Mouse (Mus musculus) layer of hippocampus, postnatal 25 days (tissue): ENCODE measurements at regions not wholly inside any gene's neighbourhood (a gene's known extent, or its start where the extent isn't known, plus 50 kb on each side); places are given as distances from the start of the nearest gene placed in this dataset.

ENCODE experiments used
- DNase-seq, 2 experiments: peaks; one replicate each; pipeline ENCODE4 v3.0.0; 2022; ENCODE audit warnings: mixed read lengths in 2 of 2, low spot score in 1 of 2; ENCODE audit errors: extremely low spot score in 1 of 2

DNA sequence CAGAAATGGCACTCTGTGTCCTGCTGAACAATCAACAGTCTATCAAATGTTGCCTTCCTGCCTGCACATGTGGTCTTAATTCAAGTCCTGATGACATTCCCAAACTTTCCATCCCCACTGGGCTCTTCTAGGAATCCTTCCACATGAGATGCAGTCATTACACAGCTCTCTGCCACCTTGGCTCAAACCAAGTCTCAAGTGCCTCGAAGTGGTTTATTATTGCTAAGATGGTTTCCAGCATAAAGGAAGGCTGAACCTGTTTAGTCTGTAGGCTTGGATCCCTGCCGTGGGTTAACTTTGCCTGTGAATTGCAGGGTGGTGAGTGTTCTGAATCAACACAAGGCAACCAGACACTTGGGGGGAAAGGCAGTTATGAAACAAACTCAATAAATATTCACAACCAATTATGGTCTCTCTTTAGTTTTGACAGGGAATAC lies 293.4 kb upstream of the Acvr2a start:
- DNase-seq: no peak

DNA sequence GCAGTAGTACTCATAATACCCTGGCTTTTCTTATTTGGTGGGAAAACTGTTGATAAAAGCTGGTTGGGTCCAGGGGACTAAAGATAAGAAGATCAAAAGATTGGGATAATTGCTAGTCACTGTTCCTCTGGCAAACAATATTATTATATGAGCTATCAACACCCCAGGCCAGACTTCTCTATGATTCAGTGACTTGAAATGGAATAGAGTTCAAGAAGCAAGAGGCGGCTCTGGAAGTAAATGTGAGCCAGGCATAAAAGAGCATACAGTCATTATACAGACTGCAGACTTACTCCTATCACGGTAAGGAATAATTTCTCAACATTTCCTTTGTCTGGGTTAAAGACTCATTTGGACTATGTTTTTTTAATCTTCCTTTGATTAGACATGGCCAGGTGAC lies 278.5 kb upstream of the Acvr2a start:
- no peak for DNase-seq

DNA sequence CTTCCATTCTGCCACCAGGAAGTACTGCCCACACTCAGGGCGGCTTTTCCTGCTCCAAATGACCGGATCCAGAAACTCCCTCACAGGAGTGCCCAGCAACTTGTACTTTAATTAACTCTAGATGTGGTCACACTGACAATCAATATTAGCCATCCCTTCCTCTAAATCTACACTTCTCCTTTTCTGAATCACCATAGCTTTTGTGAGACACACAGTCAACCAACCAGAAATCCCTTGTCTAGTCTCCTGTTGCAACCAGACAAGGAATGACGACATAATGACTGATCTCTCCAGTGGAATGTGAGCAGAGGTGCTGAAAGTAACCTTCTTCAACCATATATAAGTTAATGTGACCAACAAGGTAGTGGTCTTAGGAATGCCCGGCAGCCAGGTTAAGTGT lies 277.0 kb upstream of the Acvr2a start:
- no peak for DNase-seq

DNA sequence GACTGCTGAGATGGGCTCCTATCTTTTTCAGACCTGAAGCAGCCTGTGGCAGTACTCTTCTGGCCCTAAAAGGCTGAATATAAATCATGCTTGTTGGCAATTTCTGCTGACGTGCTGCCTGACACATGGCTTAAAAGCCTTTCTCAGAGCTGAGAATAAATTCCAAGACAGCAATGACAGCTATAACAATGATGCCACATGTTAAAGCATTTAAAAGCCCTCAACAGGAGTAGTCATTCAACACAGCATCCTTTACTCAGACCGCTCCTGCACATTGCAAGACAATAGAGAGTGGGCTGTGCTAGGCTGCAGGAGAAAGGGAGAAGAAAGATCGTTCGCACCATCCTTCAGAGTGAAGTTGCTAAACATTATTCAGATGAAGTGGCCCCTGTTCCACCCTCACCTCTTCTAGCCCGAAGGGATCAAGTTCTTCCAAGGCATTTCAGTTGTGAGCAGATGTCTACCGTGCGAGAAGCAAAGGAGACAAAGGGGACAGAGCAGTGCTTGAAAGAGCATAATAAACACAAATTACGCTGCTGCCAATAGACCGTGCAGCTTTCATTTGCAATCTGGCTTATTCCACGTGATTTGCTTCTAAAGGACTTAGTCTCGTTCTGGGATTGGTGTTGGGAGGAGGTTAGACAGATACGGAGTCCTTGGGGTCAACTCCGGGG lies 275.1 kb upstream of the Acvr2a start:
- peak; percentile 4 to 17 for DNase-seq

GRCm38 (mm10) chr2:48539465-48540055 lies 274.3 kb upstream of the Acvr2a start:
- DNase-seq: no peak

GRCm38 (mm10) chr2:48544377-48544776 lies 269.5 kb upstream of the Acvr2a start:
- no peak for DNase-seq

GRCm38 (mm10) chr2:48545072-48545471 lies 268.8 kb upstream of the Acvr2a start:
- DNase-seq: no peak

DNA sequence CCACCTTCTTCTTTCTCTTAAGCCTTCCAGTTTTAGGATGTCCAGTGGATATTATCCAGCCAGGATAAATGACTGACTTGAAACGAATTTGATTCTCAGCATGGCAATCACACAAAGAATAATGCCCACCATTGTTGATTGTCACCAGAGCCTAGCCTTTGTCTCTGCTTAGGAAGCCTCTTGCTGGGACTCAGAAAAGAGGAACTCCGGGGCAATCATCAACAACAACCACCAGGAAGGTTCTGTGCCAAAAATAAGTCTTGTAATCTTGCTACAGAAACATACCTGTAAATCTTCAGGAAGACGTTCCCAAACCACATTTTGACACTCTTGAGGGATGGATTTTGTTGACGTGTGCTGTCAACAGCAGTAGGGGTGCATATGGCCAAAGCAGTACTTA lies 268.2 kb upstream of the Acvr2a start:
- no peak for DNase-seq

GRCm38 (mm10) chr2:48546194-48546593 lies 267.7 kb upstream of the Acvr2a start:
- DNase-seq: no peak

DNA sequence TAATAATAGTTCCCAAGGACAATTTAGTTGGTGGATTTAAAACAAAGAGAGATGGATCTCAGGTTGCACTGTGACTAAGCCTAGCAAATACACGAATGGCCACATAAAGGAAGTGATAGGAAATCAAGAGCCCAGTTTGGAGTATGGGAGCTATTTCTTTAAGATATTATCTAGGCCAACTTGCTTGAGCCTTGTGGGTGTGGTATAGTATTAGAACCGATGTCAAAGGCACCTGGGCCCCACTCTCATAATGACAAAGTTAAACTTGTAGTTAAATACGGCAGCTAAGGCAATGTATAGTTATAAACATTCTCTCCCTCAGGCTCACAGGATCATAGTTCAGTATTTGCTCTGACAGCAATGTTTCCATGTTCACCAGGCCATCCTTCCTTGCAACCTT lies 257.3 kb upstream of the Acvr2a start:
- DNase-seq: no peak

DNA sequence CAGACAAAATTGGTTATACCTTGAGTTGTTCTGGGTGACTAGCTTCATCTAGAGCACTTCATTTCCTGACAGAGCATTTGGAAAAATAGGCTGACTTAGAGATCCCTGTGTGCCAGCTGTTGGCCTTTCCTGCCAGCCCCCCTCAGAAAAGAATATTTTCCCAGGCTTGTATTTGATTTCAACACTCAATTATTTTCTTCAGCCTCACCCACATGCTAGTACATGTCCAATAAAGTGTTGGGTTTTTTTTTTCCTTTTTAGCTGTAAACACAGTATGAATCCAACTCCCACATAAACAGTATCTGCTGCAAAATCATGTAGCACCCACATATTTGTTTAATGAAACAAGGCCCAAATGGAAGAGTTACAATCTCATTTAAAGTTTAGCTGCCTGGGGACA lies 256.8 kb upstream of the Acvr2a start:
- no peak for DNase-seq

GRCm38 (mm10) chr2:48558641-48559040 lies 255.3 kb upstream of the Acvr2a start:
- no peak for DNase-seq

- DNase-seq: no peak
Observed at GRCm38 (mm10) chr2:48563636-48564035, 250.3 kb upstream of the Acvr2a start.

DNA sequence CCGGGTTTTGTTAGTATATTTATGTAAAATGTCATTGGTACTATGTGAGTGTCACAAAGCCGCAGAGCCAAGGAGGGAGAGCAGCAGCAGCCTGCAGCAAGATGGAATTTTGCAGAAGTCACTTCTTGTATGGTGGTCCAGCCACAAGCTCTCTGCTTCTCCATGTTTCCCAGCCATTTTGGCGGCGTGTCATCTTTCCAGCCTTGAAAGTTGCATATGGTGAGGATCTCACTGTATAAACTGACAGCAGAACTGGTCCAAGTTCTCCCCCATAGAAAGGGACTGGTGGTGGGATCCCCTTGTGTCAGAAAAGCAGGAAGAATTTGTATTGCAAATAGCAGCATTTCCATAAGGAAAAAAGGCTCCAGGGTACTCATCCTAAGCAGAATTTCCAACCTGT lies 249.7 kb upstream of the Acvr2a start:
- no peak for DNase-seq

- no peak for DNase-seq
Observed at GRCm38 (mm10) chr2:48567871-48568270, 246.0 kb upstream of the Acvr2a start.

DNA sequence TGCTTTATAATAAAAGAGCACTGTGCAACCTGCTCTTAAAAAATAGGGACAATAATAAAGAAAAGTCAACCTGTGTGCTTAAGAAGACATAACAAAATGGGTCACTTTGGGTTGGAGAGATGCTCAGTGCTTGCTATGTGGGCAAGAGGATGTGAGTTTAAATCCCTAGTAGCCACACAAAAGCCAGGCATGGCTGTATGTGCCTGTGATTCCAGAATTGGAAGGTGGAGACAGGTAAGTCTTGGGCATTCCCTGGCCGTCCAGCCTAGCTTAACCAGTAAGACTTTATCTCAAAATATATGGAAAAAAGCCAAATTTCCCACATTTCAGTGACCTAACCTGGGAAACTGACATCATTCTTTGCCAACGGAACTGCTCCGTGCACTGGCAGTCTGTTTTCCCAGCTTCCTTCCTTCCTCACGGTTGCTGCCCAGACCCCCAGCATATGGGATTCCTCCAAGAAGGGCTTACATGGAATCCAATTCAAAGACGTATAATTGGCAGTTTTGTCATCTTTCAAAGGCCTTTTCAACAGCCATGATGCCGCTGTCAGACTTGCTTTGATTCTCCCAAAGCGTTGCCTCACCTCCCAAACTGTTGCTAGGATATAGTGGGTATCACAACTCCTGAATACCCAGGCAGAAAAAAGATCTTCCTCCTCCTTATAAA lies 227.6 kb upstream of the Acvr2a start:
- DNase-seq: no peak

GRCm38 (mm10) chr2:48586831-48587169 lies 227.1 kb upstream of the Acvr2a start:
- DNase-seq: no peak

DNA sequence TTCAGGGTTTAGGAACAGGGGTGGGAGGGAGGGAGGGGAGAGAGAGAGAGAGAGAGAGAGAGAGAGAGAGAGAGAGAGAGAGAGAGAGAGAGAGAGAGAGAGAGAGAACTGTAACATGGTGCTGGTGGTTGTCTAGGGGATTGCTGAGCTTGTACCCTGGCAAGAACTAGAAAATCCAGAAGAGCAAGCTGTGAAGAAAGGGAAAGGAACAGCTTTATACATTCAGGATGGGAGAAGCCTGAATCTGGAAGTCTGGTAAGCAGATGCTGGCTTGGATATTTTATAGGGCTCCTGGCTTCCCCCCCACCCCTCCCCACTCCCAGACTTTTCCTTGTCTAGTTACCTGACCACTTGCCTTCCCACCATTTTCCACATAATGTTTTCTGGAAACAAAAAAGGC lies 224.2 kb upstream of the Acvr2a start:
- DNase-seq: no peak

DNA sequence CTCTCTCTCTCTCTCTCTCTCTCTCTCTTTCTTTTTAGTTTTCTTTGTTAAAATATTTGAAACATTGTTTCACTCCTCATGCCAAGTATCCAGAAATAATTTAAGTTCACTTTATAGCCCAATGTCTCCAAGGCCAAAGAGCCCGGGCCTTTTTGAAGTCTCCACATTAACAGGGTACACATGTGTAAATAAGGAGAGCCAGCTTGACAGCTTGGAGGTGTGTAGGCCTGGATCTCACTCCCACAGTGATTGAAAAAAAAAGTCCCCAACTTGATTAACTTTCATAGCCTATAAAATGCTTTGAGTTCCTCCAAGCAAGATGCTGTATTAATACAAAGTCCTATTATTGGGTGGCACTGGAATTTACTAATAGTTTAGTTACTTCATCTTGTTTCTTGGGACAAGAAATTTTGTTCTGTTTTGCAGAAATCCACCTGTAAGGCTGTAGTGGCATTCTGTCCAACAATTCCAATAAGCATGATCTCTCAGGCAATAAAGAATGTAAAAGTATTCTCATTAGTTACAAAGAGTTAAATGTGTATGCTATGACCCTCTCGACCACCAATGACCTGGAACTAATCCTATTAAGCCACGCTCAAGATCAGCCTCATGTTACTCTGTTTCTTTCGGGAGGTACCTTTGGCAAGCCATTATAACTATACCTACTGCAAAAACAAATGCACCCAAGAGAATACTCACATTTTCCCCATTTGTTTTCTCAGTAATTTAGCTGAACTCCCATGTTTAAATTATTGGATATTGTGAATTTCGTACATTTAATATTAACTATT lies 215.9 kb upstream of the Acvr2a start:
- DNase-seq: no peak

- DNase-seq: no peak
Observed at GRCm38 (mm10) chr2:48599367-48599766, 214.5 kb upstream of the Acvr2a start.

GRCm38 (mm10) chr2:48601855-48602254 lies 212.1 kb upstream of the Acvr2a start:
- no peak for DNase-seq
